Mouse (Mus musculus) adrenal gland, postnatal 36 days (tissue): ENCODE data around the gene Stag2. TPM values are rescaled to one million over a fixed set of nuclear protein-coding genes. Genes with fewer than 3 reads are reported as not detected.

Experiments
- DNase-seq, 2 experiments: peaks; one replicate each; pipeline ENCODE4 v3.0.0; 2021; ENCODE audit warnings: mixed read lengths in 1 of 2
- total RNA-seq, 2 experiments: library from RNA; stranded (reverse); gene quantifications; 2 replicates each; pipeline ENCODE4 v1.2.3; 2021

The Stag2 gene
- total RNA-seq, 2 experiments from 2014 or later, result 79.4 to 80.6 TPM

DNA sequence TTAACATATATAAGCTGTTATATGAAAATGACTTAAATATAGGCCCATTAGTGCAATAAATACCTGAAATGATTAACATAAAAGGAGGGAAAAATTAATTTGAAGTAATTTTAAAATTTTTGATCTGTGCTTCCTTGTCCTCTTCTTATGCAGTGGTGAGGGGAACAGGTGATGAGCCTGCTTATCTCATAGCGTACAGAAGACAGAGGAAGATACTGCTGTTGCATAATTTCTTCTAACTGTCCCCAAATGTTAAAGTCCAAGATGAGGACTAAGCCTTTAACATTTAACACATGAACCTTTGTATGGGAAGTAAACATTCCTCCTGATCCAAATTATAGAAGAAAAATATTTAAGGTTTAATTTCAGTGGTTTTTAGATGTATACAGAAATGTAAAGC, 66.6 kb downstream of the Stag2 start:
- no peak for DNase-seq

DNA sequence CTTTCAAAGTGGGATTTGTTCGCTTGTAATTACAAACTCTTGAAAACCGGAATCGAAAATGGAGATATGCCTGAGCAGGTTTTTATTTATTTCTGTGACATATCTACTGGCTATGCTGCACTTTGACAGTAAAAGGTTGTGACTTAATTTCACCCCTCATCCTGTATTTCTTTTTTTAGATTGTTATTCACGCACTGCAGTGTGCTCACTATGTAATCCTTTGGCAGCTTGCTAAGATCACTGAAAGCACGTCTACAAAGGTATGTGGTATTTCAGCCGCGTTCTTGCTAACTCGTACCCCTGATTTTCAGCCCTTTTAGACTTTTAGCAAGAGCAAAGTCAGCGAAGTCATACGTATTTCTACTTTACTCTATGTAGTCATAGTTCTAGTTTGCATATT, 101.2 kb downstream of the Stag2 start:
- no peak for DNase-seq

DNA sequence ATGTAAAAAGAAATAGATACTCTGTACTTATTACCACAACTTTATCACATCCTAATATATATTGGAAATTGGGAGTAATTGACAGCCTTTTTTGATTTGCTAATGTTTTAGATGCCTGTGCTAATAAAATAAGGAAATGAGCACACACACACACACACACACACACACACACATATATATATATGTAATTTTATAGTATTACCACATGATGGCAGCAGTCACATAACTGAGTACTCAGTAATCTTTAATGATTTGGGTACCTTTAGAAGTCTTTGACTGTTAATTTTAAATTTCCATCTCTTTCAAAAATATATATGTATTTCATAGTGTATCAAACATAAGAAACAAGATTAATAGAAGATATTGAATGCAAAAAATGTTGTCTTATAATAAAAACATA, 123.6 kb downstream of the Stag2 start:
- DNase-seq, result no peak

DNA sequence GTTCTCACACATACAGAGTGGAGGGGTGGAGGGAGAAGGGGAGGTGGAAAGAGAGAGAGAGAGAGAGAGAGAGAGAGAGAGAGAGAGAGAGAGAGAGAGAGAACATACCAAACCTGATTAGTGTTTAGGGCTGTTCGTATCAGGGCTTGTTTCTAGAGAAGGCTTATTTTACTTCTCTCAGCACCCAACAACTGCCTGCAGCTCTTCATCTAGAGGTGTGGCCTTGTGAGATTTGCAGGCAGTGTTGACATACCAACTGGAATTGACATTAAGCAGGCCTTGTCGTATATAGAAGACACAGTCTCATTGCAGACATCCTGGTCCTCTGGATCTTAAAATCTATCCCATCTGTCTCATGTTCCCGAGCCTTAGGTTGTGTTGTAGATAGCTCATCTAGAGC, 141.1 kb downstream of the Stag2 start:
- no peak for DNase-seq

DNA sequence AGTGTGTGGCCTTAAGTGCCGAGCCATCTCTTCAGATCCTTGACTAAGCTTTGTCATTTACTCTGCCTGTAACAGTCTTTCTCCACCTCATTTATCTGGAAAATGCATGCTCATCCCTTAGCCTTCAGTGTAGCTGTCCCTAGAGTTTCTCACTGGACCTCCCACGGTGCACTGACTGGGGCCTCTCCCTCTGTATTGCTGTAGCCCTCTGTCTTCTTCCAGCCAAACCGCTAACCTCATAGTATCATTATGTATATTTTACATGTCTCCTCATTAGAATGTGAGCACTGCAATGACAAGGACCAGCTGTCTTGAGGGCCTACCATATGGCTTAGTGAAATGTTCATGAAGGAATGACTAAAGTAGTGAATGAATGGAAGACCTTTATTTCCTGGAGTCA, 166.1 kb downstream of the Stag2 start:
- no peak for DNase-seq

DNA sequence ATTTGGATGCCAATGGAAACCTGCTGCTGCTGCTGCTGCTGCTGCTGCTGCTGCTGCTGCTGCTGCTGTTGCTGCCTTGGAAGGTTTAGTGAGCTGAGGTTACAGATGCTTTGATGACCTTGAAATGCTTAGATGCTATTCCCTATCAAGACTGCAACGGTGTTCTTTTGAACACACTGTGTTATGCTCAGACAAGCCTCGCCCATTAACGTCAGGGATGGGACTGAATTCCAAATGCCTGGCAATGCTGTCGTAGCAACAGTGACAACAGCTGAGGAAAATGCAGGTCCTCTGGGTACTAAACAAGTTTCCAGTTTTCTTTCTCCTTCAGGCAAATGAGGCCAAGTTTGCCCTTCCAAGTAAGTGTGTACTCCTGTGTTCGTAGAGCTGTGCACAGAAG, 171.3 kb downstream of the Stag2 start:
- no peak for DNase-seq

DNA sequence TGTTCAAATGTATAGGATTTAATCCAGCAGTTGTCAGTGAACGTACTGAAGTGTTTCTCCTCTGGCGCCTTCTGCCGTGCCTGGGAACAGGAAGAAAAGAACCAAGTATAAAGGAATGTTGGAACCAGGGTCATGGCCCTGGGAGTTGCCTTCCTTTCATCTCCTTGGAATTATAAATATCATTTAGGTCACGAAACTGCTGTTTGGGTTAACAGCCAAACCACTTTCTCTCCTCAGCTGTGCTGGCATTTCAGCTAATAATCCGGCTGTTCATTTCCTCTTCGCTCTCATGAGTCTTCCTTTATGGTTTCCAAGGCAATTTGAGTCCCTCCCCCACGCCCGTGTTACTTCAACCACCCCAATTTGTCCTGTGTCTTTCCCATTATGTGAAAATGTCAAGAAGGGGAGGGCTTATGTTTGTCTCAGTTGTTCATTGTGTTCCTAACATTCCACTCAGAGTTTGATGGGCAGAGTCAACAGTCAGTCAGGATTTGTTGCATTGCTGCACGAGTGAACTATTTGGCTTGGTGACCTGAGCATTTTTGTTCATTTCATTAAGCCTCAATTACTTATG, 172.2 kb downstream of the Stag2 start:
- peak in 1 of 2 experiments; percentile 1 for DNase-seq

DNA sequence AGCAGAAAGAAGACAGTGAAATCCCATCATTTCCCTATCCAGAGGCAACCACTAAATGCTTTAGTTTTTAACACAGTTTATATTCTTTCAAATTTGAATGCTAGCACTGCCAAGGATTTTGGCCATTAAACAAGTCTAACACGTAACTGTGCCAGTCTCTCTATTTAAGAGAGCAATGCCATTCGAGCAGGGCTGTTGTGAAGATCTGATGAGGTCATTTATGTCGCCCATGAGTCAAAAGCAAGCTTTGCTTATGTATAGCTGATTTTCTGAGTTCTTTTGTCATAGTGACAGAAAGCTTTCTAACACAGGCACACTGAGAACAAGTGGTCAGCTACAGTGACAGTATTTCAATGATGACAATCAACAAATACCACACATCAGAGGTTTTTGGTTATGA, 175.7 kb downstream of the Stag2 start:
- no peak for DNase-seq

Other genes with a start within 250 kb of the Stag2 start
- 10 to 100 TPM; 56.4 to 67.3 TPM for gene Thoc2, start 228.6 kb upstream of the Stag2 start, total RNA-seq
- gene Xiap, start 89.6 kb upstream of the Stag2 start, total RNA-seq, result 10 to 100 TPM; 54.1 to 62.9 TPM